Mouse (Mus musculus) C3H10T1/2 (cell line): ENCODE measurements around the gene 2310034G01Rik. TPM values are rescaled to one million over a fixed set of nuclear protein-coding genes. Genes with fewer than 3 reads are reported as not detected.

Experiments used
- polyA plus RNA-seq, 2 experiments: library from polyadenylated mRNA; unstranded; fragments of >200 nt; fragmentation: generic; extraction: Trizol; gene quantifications; one replicate each; pipeline ENCODE4 v1.2.1; 2012; ENCODE audit warnings: missing spikeins in 2 of 2

Gene 2310034G01Rik
- 1 to 10 TPM; 1.2 to 4.6 TPM for polyA plus RNA-seq

DNA sequence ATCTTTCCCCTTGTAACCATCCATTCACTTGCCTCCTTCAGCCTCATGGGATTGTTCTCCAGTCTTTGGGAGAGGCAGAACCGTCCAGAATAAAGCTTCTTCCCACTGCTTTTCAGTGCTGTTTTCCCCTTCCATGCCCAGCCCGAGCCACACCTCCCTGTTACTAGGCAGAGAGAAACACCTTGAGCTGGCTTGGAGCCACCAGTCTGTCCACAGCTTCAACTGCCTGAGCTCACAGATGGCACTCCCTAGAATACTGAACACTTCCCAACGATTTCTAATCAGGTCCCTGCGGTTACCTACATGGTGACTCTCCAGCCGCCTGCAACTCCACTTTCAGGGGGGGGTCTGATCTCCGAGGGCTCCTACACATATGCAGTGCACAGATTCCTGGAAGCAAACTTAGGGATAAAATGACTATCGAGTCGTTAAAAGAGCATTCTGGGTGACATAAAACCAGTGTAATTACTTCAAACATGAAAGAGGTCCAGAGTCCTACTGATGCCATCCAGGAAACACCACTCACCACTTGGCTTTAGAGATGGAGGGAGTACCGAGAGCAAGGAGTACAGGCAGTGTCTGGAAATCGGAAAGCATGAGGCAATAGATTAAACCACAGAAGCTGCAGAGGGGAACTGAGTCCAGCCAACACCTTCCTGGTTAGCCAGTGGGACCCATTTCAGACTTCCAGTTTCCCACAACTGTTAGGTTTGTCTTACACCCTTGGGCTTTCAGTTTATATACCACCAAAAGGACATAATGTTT, at the start of gene 2310034G01Rik:
Gene 2310034G01Rik (minus strand): TSS at position 135 of the 765 bp plus-strand sequence.

DNA sequence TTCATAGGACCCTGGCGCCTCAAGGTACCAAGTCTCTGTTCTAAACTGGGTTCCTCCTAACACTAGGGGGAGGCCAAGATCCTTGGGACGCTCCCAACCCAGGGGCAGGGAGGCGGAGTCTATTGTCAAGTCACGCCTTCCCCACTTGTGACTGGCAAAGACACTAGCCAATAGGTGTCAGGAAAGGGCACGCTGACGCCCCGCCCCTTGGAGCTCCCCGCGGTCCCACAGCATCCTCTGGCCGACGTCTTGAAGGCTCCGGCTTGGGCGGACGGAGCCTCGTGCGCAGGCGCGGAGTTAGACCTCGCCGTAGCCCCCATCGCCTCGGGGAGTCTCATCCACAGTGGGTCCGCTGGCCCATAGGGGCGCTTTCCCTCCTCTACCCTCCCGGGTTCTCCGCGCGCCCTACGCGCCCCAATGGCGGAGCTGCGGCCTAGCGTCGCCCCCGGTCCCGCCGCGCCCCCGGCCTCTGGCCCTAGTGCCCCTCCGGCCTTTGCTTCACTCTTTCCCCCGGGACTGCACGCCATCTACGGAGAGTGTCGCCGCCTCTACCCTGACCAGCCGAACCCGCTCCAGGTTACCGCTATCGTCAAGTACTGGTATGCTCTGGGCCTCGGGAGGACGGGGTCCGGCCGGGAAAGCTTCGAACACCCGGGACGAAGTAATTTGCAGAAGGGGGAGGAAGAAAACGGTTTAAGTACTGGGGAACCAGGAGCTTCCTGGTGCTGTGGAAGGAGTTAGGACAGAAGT, 46.8 kb upstream of the 2310034G01Rik start, which contains the start of gene Sufu:
Gene Sufu (plus strand): TSS at position 211 of the 750 bp plus-strand sequence.

DNA sequence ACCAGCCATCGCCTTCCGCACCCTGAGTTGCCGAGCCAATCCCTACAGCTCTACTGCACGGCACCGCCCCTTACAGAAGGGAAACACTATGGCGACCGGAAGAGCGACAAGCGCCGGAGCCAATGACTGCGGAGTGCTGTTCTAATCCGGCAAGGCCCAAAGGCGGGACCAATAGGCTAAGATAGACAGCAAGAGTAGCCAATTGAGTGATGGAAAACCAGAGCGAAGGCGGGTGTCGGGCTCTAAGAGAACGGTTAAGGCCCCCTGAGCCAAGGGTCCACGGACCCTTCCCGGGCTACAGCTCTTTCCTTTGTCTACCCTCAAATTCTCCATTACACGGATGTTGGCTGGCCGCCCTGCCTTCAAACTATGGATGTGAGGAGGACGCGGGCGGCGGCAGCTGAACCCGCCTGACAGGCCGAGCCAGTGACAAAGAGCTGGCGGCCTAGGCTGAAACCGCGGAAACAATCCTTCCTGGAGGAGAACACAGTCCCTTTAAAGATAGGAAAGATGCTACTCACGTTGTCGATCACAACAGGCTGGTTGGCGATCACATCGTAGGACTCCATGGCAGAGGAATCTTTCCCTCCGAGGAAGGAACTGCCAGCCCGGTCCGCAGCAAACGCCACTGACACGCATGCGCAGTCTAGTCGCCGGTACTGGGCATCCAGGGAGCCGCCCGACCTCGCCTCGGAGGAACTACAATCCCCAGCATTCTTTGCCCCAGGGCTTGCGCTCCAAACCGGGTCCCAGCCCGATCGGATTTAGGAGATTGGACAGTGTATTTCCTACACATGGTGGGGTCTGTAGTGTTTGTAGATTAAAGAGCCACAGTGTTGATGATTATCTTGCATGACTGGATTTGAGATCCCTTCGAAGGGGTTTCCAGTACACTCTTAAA, 45.3 kb upstream of the 2310034G01Rik start, which contains the start of gene Actr1a:
Gene Actr1a (minus strand): TSS at position 640 of the 901 bp plus-strand sequence.

DNA sequence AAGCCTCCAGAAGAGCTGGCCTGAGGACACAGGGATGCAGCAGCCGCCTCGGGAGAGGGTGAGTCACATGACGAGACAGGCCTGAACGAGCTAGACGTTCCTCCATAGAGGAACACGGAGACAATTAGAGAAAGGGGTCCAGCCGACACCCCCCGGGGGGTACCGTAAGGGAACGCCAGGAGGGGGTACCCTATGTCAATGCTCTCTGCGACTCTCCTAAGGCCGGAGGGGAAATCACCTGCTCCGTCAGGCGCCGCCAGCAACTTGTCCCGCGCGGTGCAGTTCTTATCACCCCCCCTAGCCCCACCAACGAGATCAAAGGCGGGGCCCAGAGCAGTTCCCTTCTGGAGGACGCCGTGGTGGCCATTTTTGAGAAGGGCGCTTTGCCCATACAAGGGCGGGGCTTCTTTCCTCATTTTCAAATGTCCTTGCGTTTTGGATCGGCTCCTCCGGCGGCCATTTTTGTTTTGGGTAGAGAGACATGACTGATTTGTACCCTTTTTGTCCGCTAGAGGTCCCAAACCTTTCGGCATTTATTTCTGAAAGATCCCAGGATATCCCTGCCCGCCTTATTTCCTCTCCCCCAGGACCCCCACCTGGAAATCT, 11.7 kb downstream of the 2310034G01Rik start, which contains the start of gene Cuedc2:
Gene Cuedc2 (minus strand): TSS at position 372 of the 606 bp plus-strand sequence.

DNA sequence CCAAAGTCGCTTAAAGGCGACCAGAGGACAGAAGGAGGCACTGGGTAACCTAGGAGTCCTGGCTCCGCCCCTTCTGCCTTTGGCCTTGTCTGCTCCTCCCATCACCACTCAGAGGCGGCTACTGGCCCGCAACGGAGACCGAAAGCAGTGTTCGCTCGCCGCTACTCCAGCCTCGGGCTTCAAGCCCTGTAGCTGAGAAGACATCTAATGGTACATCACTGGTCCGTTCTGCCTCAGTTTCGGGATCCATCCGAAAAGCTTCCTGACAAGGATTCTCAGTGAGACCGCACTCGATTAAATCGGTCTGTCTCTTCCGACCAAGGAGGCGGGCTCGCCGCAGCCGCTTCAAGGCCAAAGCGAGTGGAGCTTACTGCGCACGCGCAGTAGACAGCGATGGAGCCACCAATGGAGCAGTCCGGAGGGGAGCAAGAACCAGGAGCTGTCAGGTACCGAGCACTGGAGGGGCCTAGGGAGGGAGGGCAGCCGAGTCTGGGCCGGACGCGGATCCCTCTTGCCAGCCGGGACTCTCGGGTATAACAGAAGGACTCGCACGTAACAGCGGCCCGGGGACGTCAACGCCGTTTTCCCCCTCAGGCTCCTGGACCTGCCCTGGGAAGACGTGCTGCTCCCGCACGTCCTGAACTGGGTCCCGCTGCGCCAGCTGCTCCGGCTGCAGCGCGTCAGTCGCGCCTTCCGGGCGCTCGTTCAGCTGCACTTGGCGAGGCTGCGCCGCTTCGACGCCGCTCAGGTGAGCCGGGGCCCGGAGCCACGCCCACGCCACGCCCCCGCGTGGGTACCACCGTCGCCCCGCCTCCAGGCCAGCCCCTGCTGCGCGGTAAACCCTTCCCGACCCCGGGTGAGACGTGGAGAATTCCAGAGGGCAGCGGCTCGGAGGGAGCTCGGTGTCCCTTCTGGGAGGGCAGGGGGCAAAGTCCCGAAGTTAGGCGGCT, 21.7 kb downstream of the 2310034G01Rik start, which contains the start of gene Fbxl15:
Gene Fbxl15 (plus strand): TSS at position 104 of the 950 bp plus-strand sequence.

DNA sequence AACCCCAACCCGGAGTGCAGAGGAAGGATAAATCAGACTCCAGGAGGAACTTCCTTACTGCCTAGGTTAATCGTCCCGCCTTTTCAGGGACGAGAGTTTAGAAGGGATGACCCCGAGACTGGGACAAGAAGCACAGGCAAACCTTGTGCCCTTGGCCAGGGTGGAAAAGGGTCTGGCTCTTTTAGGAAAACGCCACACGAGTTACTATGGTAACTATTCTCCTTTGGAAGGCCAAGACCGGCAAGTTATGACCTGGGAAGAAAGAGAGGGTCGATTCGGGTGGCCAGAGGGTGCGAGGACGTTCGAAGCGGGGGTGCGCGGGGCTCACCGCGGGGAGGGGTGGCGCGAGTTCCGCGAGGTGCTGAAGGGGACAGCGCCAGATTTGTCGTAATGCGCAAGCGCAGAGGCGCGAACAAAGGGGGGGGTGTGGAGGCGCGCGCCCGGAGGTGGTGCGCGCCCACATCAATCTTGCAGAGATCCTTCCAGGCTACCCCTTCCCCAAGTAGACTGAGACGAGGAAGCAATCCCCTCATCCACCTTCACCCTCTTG, 23.3 kb downstream of the 2310034G01Rik start, which contains the start of gene Psd:
Gene Psd (minus strand): TSS at position 401 of the 550 bp plus-strand sequence.

DNA sequence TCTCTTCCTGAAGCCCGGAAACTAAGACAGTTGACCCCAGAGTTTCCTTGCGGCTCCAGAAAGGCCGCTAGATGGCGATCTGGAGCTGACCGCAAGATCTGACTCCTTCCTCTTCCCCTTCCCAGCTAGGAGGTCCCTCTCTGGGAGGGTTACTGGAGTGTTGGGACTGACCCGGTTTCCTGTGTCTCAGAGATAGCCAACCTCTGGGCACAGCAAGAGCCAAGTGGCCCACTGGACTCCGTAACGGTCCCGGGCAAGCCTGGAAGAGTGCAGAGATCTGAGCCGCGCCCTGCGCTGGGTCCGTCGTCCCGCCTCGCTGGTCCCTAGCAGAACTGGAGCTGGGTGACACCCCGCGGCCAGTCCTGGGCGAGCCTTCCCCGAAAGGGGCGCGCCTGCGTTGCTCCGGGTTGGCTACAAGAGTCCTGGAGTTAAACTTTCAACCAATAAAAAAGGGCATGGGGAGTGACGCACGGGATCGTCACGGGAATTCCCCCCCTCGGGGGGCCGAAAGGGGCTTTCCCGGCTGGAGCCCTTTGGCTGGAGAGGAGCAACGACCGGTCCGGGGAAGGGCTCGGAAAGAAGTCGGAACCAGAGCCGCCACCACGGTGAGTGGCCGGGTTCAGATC, 45.8 kb downstream of the 2310034G01Rik start, which contains the start of gene Nfkb2:
Gene Nfkb2 (plus strand): TSS at position 105 of the 626 bp plus-strand sequence.

Other genes with a start within 250 kb of the 2310034G01Rik start
- gene Elovl3, start 218.4 kb downstream of the 2310034G01Rik start, polyA plus RNA-seq, result under 1 TPM in 1 of 2 experiments, not detected in 1; 0.01 TPM
- gene Pitx3, start 202.0 kb downstream of the 2310034G01Rik start, polyA plus RNA-seq, result not detected
- gene Gbf1, start 197.8 kb downstream of the 2310034G01Rik start, polyA plus RNA-seq, result 10 to 100 TPM; 26.6 to 62.4 TPM
- gene Nfkb2, start 46.0 kb downstream of the 2310034G01Rik start, polyA plus RNA-seq, result 10 to 100 TPM; 63.7 to 85.1 TPM
- gene Psd, start 23.1 kb downstream of the 2310034G01Rik start, polyA plus RNA-seq, result 10 to 100 TPM; 13.8 to 39.2 TPM
- 10 to 100 TPM; 25.0 to 36.3 TPM for gene Fbxl15, start 22.1 kb downstream of the 2310034G01Rik start, polyA plus RNA-seq
- 100 to 1,000 TPM; 281 to 410 TPM for gene Cuedc2, start 11.6 kb downstream of the 2310034G01Rik start, polyA plus RNA-seq
- 1 to 10 TPM in 1 of 2 experiments, under 1 TPM in 1; 0.83 to 3.8 TPM for gene Mfsd13a, start 9.2 kb downstream of the 2310034G01Rik start, polyA plus RNA-seq
- 100 to 1,000 TPM; 138 to 168 TPM for gene Actr1a, start 45.4 kb upstream of the 2310034G01Rik start, polyA plus RNA-seq
- 10 to 100 TPM in 1 of 2 experiments, 1 to 10 TPM in 1; 6.5 to 28.7 TPM for gene Sufu, start 46.6 kb upstream of the 2310034G01Rik start, polyA plus RNA-seq
- gene Trim8, start 151.4 kb upstream of the 2310034G01Rik start, polyA plus RNA-seq, result 10 to 100 TPM in 1 of 2 experiments, 1 to 10 TPM in 1; 7.1 to 38.0 TPM
- 100 to 1,000 TPM in 1 of 2 experiments, 10 to 100 TPM in 1; 54.5 to 213 TPM for gene Arl3, start 222.9 kb upstream of the 2310034G01Rik start, polyA plus RNA-seq
- gene Sfxn2, start 223.1 kb upstream of the 2310034G01Rik start, polyA plus RNA-seq, result 1 to 10 TPM; 1.1 to 5.3 TPM
- gene Wbp1l, start 248.8 kb upstream of the 2310034G01Rik start, polyA plus RNA-seq, result 10 to 100 TPM; 15.2 to 55.6 TPM